Mouse (Mus musculus) limb, embryonic 10.5 days (tissue): ENCODE results near the gene Gdf11. TPM values are rescaled to one million over a fixed set of nuclear protein-coding genes. Genes with fewer than 3 reads are reported as not detected.

ENCODE experiments used
- DNase-seq: peaks from one replicate; pipeline ENCODE4 v3.0.0-alpha.2; 2017; ENCODE audit warnings: low spot score
- H3K27ac ChIP-seq: fragments of 300-500 bp; sonication (generic); 2 replicates; pipeline ENCODE4 v1.5.1; 2016; ENCODE audit warnings: mild to moderate bottlenecking
- H3K27me3 ChIP-seq: fragments of 300-500 bp; sonication (generic); 2 replicates; pipeline ENCODE4 v1.6.1; 2016; ENCODE audit warnings: low read depth, mild to moderate bottlenecking; ENCODE audit not compliant: poor library complexity, severe bottlenecking
- H3K36me3 ChIP-seq: fragments of 300-500 bp; sonication (generic); 2 replicates; pipeline ENCODE4 v1.6.1; 2016; ENCODE audit warnings: mild to moderate bottlenecking, moderate library complexity
- H3K4me1 ChIP-seq: fragments of 300-500 bp; sonication (generic); 2 replicates; pipeline ENCODE4 v1.6.1; 2016
- H3K4me3 ChIP-seq: fragments of 300-500 bp; sonication (generic); 2 replicates; pipeline ENCODE4 v1.5.1; 2016; ENCODE audit warnings: mild to moderate bottlenecking, moderate library complexity
- H3K9me3 ChIP-seq: fragments of 300-500 bp; sonication (generic); replicated peaks from 2 replicates; pipeline ENCODE4 v1.6.1; 2016; ENCODE audit warnings: mild to moderate bottlenecking
- WGBS: fragments of 180-500 bp; shearing (Covaris S2); methylation state at CpG from one replicate; pipeline ENCODE4 v1.1.7; 2016; 5-methylcytosine and 5-hydroxymethylcytosine counted together
- polyA plus RNA-seq: library from polyadenylated mRNA; unstranded; fragments of >200 nt; fragmentation: Nextera tagmentation; extraction: Ambion mirVana; gene quantifications from 2 replicates; pipeline ENCODE4 v1.2.1, GENCODE M21; 2016

The Gdf11 gene
- polyA plus RNA-seq, 1 experiment from 2014 or later: 16.2 TPM

- 94% methylated on average over 12 of the region's 12 CpGs for WGBS
- H3K9me3 ChIP-seq: no peaks in the 10 kb centered on the region
- H3K27me3 ChIP-seq: no peaks in the 10 kb centered on the region
- H3K36me3 ChIP-seq: peaks cover 74% of the 10 kb centered on the region
- peaks cover 46% of the 10 kb centered on the region for H3K4me1 ChIP-seq
- no peak overlapping the region for H3K4me3 ChIP-seq
- DNase-seq: no peak
- H3K27ac ChIP-seq: no peak overlapping the region
Measured at GRCm38 (mm10) chr10:128913696-128914095, 22.2 kb upstream of the Gdf11 start.

GRCm38 (mm10) chr10:128913219-128913618 is 21.7 kb upstream of the Gdf11 start:
- 12% methylated on average over 5 of the region's 5 CpGs for WGBS
- Histone ChIP-seq H3K27me3 (no peaks in the 10 kb centered on the region), H3K9me3 (no peaks in the 10 kb centered on the region), H3K27ac (peak overlapping the region; percentile 61; the same call in 1 of the 2 replicates), H3K4me1 (peaks cover 46% of the 10 kb centered on the region), H3K36me3 (peaks cover 71% of the 10 kb centered on the region), H3K4me3 (no peak overlapping the region)
- DNase-seq: peak; percentile 94

DNA sequence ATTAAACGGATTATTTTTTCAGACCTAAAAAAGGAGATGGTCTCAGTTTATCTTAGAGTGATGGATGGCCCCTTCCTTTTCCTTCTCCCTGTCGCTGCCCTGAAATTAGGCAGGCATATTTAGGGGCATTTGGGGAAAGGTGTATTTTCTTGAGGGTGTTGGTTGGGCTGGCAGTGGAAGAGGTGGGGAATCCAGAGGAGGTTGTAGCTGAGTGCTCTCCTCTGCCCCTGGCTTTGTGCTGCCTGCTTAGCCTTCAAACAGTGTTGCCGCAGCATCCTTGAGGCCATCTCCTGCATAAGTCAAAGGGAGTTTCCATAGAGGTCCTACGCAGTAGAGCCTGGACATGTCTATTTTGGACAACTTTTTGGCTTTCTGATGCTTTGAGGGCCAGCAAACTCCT is 21.3 kb upstream of the Gdf11 start:
- 86% methylated on average over 4 of the region's 4 CpGs for WGBS
- no peaks in the 10 kb centered on the region for H3K27me3 ChIP-seq
- no peaks in the 10 kb centered on the region for H3K9me3 ChIP-seq
- peaks cover 66% of the 10 kb centered on the region for H3K36me3 ChIP-seq
- peak overlapping the region; percentile 61; the same call in 1 of the 2 replicates for H3K27ac ChIP-seq
- H3K4me3 ChIP-seq: no peak overlapping the region
- H3K4me1 ChIP-seq: peaks cover 46% of the 10 kb centered on the region
- no peak for DNase-seq

DNA sequence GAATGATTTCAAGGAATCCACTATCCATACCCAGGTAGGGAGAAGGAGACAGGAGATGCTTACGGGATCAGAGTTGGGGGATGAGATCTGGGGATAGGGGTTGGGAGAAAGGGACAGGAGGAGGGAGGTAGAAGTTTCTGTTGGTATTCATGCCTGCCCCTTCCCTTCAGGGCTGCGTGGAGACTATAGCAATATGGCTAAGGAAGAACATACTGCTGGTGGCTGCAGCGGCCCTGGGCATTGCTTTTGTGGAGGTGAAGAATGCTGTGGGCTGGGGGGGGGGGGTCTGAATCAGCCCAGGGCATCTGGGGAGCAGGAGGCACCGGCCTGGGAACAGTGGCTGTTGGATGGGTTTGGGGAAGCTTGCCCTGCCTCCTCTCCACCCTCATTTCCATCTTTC is 20.8 kb upstream of the Gdf11 start:
- WGBS: 87% methylated on average over 4 of the region's 4 CpGs
- Histone ChIP-seq H3K4me3 (no peak overlapping the region), H3K36me3 (peaks cover 61% of the 10 kb centered on the region), H3K4me1 (peaks cover 46% of the 10 kb centered on the region), H3K9me3 (no peaks in the 10 kb centered on the region), H3K27me3 (no peaks in the 10 kb centered on the region), H3K27ac (no peak overlapping the region)
- DNase-seq: no peak

- DNase-seq: no peak
- 89% methylated on average over 6 of the region's 6 CpGs for WGBS
- H3K4me1 ChIP-seq: peaks cover 46% of the 10 kb centered on the region
- H3K36me3 ChIP-seq: peaks cover 54% of the 10 kb centered on the region
- no peaks in the 10 kb centered on the region for H3K27me3 ChIP-seq
- no peaks in the 10 kb centered on the region for H3K9me3 ChIP-seq
- peak overlapping the region; percentile 97; the same call in 1 of the 2 replicates for H3K27ac ChIP-seq
- H3K4me3 ChIP-seq: peak overlapping the region; percentile 93
Measured at GRCm38 (mm10) chr10:128911430-128911829, 19.9 kb upstream of the Gdf11 start.

DNA sequence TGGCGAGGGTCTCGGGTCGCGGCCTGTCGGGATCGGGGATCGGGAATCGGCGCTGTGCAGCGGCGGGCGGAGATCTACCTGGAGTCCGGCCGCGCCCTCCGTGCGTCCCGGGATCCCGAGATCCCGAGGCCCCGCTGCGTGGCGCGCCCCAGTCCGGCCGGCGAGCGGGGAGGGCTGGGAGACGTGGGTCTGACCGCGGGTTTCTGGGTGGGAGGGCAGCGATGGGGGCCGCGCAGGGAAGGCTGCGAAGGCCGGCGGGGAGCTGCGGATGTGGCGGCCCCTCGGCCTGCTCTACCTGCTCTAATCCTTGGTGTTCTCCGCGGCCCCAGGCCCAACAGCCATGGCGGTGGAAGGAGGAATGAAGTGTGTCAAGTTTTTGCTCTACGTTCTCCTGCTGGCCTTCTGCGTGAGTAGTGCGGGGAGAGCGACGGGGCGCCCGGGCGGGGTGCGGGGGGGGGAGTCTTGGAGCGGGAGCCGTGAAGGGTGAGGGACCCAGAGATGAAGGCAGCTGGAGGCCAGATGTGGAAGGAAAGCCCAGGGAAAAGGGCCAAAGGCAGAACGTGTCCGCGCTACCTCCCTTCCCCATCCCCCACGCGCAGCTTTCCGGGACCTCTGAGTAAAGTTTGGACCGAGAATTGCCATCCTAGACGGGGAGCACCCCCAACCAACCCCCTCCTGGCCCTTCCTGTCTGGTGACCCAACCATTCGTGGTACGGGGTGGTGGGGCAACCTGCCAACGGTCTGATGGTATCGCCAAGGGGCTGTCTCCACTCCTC is 18.7 kb upstream of the Gdf11 start:
- Histone ChIP-seq H3K27ac (peak overlapping the region; percentile 97), H3K36me3 (peaks cover 44% of the 10 kb centered on the region)

DNA sequence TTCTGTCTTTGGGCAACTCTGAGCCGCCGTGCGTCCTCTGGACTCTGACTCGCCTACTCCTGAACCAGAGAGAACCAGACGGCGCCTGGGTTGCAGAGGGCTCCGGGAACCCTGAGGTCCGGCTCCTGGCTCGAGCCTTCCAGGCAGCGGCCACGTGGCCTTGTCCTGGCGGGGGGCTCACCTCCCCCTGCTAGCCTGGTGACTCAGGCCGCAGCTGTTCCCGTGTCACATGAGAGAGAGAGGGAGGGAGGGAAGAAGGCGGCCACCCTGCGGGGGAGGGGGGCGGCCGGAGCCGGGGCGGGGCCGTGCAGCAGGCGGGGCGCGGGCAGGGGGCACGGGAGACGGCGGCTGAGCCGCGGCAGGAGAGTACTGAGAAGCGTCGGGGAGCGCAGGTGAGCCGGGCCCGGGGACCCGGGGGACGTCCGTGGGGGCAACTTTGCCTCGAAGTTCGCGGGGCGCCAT is 18.1 kb upstream of the Gdf11 start:
- WGBS: 1% methylated on average over 41 of the region's 41 CpGs
- Histone ChIP-seq H3K4me3 (peak overlapping the region; percentile 93), H3K36me3 (peaks cover 37% of the 10 kb centered on the region), H3K4me1 (peaks cover 46% of the 10 kb centered on the region), H3K27ac (peak overlapping the region; percentile 97), H3K9me3 (no peaks in the 10 kb centered on the region), H3K27me3 (no peaks in the 10 kb centered on the region)
- peak; percentile 96 for DNase-seq

More for the DNA sequence above, 18.7 kb upstream of the Gdf11 start:
- Histone ChIP-seq H3K4me1 (peaks cover 46% of the 10 kb centered on the region), H3K9me3 (no peaks in the 10 kb centered on the region), H3K4me3 (peak overlapping the region; percentile 93), H3K27me3 (no peaks in the 10 kb centered on the region)
- WGBS: under 1% methylated on average over 66 of the region's 66 CpGs
- peak; percentile 79 for DNase-seq

DNA sequence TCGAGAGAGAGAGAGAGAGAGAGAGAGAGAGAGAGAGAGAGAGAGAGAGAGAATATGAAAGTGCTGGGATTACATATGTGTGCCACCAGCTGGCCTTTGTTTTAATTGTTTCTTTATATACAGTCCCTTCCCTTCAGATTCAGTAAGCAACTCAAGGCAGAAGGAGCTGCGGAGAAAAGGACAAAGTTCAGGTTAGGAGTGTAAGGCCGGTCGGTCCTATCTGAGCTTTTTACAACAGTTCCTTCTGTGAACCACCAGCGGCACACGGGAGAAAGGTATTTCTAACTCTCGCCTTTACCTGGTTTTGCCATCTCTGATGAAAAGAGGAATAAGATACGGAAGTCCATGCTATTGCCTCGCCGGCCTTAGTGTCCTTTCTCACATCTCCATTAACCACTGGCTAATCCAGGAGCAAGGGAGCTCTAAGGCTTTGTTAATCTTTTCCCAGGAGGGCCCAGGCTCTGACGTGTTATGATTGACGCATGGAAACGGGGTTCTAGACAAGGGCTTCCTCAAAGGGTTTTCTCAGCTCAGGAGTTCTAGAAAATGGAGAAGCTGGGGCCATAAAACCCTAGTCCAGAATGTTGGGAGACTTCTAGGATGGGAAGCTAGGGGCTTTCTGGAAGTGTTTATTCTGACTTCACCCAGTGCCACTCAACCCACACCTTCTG is 17.4 kb upstream of the Gdf11 start:
- H3K36me3 ChIP-seq: peaks cover 30% of the 10 kb centered on the region
- DNase-seq: no peak
- H3K4me3 ChIP-seq: peak overlapping the region; percentile 93
- H3K27me3 ChIP-seq: no peaks in the 10 kb centered on the region
- WGBS: 64% methylated on average over 13 of the region's 13 CpGs
- H3K9me3 ChIP-seq: no peaks in the 10 kb centered on the region
- peak overlapping the region; percentile 97 for H3K27ac ChIP-seq
- H3K4me1 ChIP-seq: peaks cover 45% of the 10 kb centered on the region

DNA sequence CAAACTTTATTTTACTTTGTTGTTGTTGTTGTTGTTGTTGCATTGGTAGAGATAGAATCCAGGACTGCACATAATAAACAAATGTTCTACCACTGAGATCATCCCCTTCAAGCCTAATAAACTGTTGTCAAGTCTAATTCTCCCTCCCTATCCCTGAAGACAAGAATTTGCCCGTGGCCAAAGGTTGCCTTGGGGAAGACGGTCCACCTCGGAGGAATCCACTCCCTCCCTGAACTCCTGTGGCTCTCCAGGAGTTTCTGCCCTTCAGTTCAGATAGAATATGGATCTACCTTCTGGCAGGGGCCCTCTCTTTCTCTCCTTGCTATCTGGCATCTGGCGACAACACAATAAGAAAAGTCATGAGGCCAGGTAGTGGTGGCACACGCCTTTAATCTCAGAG is 13.3 kb upstream of the Gdf11 start:
- Histone ChIP-seq H3K9me3 (no peaks in the 10 kb centered on the region), H3K4me1 (peaks cover 11% of the 10 kb centered on the region), H3K27me3 (no peaks in the 10 kb centered on the region), H3K4me3 (no peak overlapping the region), H3K27ac (no peak overlapping the region), H3K36me3 (no peaks in the 10 kb centered on the region)
- DNase-seq: no peak
- 76% methylated on average over 5 of the region's 5 CpGs for WGBS

GRCm38 (mm10) chr10:128902409-128902988 is 11.0 kb upstream of the Gdf11 start:
- Histone ChIP-seq H3K27ac (no peak overlapping the region), H3K4me1 (no peaks in the 10 kb centered on the region), H3K27me3 (0 out of 2 replicates have a peak, but pooled peaks cover 2% of the 10 kb centered on the region), H3K36me3 (no peaks in the 10 kb centered on the region), H3K9me3 (no peaks in the 10 kb centered on the region), H3K4me3 (no peak overlapping the region)
- DNase-seq: no peak
- WGBS: 80% methylated on average over 3 of the region's 3 CpGs

DNA sequence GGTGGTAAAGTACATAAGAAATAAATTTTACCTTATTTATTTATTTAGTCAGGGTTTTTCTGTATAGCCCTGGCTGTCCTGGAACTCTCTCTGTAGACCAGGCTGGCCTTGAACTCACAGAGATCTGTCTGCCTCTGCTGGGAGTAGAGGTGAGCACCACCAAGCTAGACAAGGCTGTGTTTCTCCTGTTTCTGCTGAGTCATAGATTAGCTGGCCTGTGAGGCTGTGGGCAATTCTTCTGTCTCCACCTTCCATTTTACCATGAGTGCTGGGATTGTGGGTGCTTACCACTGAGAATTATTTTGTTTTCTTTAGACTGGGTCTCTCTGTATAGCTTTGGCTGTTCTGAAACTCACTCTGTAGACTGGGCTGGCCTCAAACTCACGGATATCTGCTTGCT is 9.9 kb upstream of the Gdf11 start:
- DNase-seq: no peak
- peaks cover 13% of the 10 kb centered on the region for H3K27me3 ChIP-seq
- H3K36me3 ChIP-seq: no peaks in the 10 kb centered on the region
- H3K27ac ChIP-seq: no peak overlapping the region
- H3K4me3 ChIP-seq: no peak overlapping the region
- H3K4me1 ChIP-seq: peaks cover 6% of the 10 kb centered on the region
- H3K9me3 ChIP-seq: no peaks in the 10 kb centered on the region
- 90% methylated on average over 1 of the region's 1 CpGs for whole genome bisulfite sequencing

DNA sequence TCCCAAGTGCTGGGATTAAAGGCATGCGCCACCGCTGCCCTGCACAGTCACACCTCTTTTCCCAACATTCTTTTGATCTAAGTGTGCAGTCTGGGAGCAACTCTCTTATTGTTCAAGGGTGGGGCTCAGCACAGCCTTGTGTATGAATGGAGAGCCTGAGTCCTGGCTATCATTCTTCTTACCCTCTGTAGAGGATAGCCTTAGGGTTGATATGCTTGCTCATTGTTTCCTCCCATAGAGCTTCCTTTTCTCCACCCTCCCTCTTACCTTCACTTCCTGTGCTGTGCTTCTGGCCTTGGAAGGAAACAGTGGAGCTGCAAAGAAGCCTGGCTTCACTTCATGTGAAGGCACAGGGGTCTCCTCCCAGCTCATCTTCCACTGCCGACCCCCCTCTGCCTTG is 9.2 kb upstream of the Gdf11 start, which contains the start of gene Cd63:
Gene Cd63 (plus strand): TSS at position 292 of the 400 bp plus-strand sequence.
- no peak for DNase-seq
- Histone ChIP-seq H3K9me3 (no peaks in the 10 kb centered on the region), H3K27ac (no peak within 1 kb of the TSS), H3K27me3 (peaks cover 20% of the 10 kb centered on the region), H3K4me1 (peaks cover 13% of the 10 kb centered on the region), H3K36me3 (no peaks in the 10 kb centered on the region), H3K4me3 (no peak within 1 kb of the TSS)
- WGBS: 87% methylated on average over 3 of the region's 3 CpGs
